Mouse (Mus musculus): ENCODE data around the gene Noa1.

- no peak for TF ChIP-seq CTCF (IDR thresholded peaks at IDR 0.05; ENCODE audit: control insufficient read depth, insufficient read depth, insufficient read length)
- no peak for TF ChIP-seq CEBPB (IDR thresholded peaks at IDR 0.05; ENCODE audit: low read depth)
Observed at GRCm38 (mm10) chr5:77309051-77309906, 605 bp downstream of the Noa1 start.

Data from C2C12 (cell line).